Mouse (Mus musculus): ENCODE data around the gene Cd7. TPM values are rescaled to one million over a fixed set of nuclear protein-coding genes. Genes with fewer than 3 reads are reported as not detected.

Cd7 gene
- total RNA-seq, 1 experiment, result 0.27 TPM

DNA sequence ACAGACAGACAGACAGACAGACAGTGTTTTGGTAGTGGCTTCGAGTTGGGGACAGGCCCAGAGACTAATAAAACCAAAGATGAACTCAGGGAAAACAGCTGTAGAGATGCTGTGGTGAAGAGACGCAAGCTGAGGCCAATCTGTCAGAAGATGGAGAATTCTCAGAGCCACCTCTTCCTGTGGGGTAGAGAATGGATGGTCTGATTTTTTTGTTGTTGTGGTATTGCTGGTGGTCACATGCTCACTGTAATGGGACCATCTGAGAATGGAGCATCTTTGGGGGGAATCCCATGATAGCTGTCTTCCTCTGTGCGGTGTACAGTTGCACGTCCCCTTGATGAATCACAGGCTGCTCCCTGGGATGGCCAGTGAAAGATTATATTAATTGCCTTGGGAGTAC lies 3.3 kb upstream of the Cd7 start:
- Histone ChIP-seq H3K4me1 (ENCODE audit: control insufficient read depth in 2 of 2, insufficient read depth in 2 of 2, low read length in 2 of 2, poor library complexity in 1 of 2) (peaks cover 0 to 1% of the 10 kb centered on the region in 2 experiments; a peak in 1 of 4 replicates), H3K36me3 (ENCODE audit: control insufficient read depth, insufficient read depth, low read length, poor library complexity, severe bottlenecking) (no peaks in the 10 kb centered on the region), H3K9ac (ENCODE audit: insufficient read depth, low read depth, low read length, poor library complexity, severe bottlenecking) (no peak overlapping the region), H3K9me3 (ENCODE audit: control insufficient read depth, insufficient read depth, low read depth, low read length) (no peaks in the 10 kb centered on the region), H3K4me3 (ENCODE audit: insufficient read depth in 1 of 2, low read depth in 1 of 2, low read length in 2 of 2, poor library complexity in 1 of 2, severe bottlenecking in 1 of 2) (no peak overlapping the region), H3K27ac (ENCODE audit: insufficient read depth, low read depth, low read length, poor library complexity, severe bottlenecking) (no peak overlapping the region)
- TF ChIP-seq ZNF384 (IDR thresholded peaks at IDR 0.05; ENCODE audit: low read depth, low read length), result no peak
- no peak for TF ChIP-seq HCFC1 (IDR thresholded peaks at IDR 0.05; ENCODE audit: borderline replicate concordance, insufficient read depth, low read length)
- no peak for TF ChIP-seq MAFK (IDR thresholded peaks at IDR 0.05; ENCODE audit: insufficient read depth, low read depth, low read length)
- TF ChIP-seq ZC3H11A (IDR thresholded peaks at IDR 0.05; ENCODE audit: borderline replicate concordance, low read depth, low read length), result no peak
- no peak for TF ChIP-seq CHD2 (IDR thresholded peaks at IDR 0.05; ENCODE audit: low read depth, low read length)
- no peak for DNase-seq (ENCODE audit: low read depth, low spot score)
- in situ Hi-C loops (cut with MboI; ENCODE audit: low sequenced_read_pairs in 2 of 2, unreplicated experiment in 2 of 2), result no loop called here

DNA sequence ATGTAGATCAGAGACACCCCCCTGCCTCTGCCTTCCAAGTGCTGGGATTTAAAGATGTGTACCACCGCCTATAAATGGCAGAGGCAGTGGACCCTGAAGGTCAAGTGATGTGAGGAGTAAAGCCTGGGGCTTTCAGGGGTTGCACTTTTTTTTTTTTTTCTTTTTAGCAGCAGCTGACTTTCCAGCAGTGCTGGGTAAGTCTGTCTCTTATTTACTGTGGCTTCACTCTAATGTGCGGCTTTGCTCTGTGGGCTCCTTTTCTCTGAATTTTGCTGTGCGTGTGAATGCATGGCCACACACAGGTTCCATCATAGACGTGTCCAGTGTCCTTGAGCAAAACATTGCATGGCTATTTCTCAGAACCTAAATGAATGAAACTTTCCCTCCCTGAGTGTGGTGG lies 2.4 kb upstream of the Cd7 start:
- TF ChIP-seq HCFC1 (IDR thresholded peaks at IDR 0.05; ENCODE audit: borderline replicate concordance, insufficient read depth, low read length) (no peak), ZC3H11A (IDR thresholded peaks at IDR 0.05; ENCODE audit: borderline replicate concordance, low read depth, low read length) (no peak), ZNF384 (IDR thresholded peaks at IDR 0.05; ENCODE audit: low read depth, low read length) (no peak), CHD2 (IDR thresholded peaks at IDR 0.05; ENCODE audit: low read depth, low read length) (no peak), MAFK (IDR thresholded peaks at IDR 0.05; ENCODE audit: insufficient read depth, low read depth, low read length) (no peak)
- no peak for DNase-seq (ENCODE audit: low read depth, low spot score)
- H3K4me3 ChIP-seq (ENCODE audit: insufficient read depth in 1 of 2, low read depth in 1 of 2, low read length in 2 of 2, poor library complexity in 1 of 2, severe bottlenecking in 1 of 2), result no peak overlapping the region
- in situ Hi-C loops (cut with MboI; ENCODE audit: low sequenced_read_pairs in 2 of 2, unreplicated experiment in 2 of 2), result no loop called here
- no peaks in the 10 kb centered on the region for H3K36me3 ChIP-seq (ENCODE audit: control insufficient read depth, insufficient read depth, low read length, poor library complexity, severe bottlenecking)
- H3K27ac ChIP-seq (ENCODE audit: insufficient read depth, low read depth, low read length, poor library complexity, severe bottlenecking), result no peak overlapping the region
- H3K9ac ChIP-seq (ENCODE audit: insufficient read depth, low read depth, low read length, poor library complexity, severe bottlenecking), result no peak overlapping the region
- H3K9me3 ChIP-seq (ENCODE audit: control insufficient read depth, insufficient read depth, low read depth, low read length), result no peaks in the 10 kb centered on the region
- H3K4me1 ChIP-seq (ENCODE audit: control insufficient read depth in 2 of 2, insufficient read depth in 2 of 2, low read length in 2 of 2, poor library complexity in 1 of 2), result peaks cover 0 to 1% of the 10 kb centered on the region in 2 experiments; a peak in 1 of 4 replicates

DNA sequence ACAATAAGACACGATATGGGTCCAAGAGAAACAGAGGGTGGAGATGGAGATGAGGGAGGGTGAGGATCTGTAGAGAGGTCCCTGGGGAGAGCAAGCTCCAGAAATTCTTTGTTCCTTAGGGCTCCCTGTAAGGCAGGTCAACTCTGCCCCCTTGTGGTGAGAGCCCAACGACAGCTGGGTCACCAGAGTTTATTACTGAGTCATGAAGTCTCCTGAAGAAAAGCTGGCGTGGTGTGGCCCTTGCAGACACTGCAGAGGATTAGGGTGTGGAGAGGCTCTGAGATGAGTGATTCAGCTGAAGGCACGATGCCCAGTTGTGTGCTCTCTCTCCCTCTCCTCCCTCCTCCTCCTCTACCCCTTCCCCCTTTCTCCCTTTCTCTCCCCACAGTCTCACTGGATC lies 2.0 kb upstream of the Cd7 start:
- DNase-seq (ENCODE audit: low read depth, low spot score), result peak; percentile 83
- Histone ChIP-seq H3K4me1 (ENCODE audit: control insufficient read depth in 2 of 2, insufficient read depth in 2 of 2, low read length in 2 of 2, poor library complexity in 1 of 2) (peaks cover 0 to 1% of the 10 kb centered on the region in 2 experiments; a peak in 1 of 4 replicates), H3K4me3 (ENCODE audit: insufficient read depth in 1 of 2, low read depth in 1 of 2, low read length in 2 of 2, poor library complexity in 1 of 2, severe bottlenecking in 1 of 2) (no peak overlapping the region), H3K36me3 (ENCODE audit: control insufficient read depth, insufficient read depth, low read length, poor library complexity, severe bottlenecking) (no peaks in the 10 kb centered on the region), H3K9ac (ENCODE audit: insufficient read depth, low read depth, low read length, poor library complexity, severe bottlenecking) (no peak overlapping the region), H3K9me3 (ENCODE audit: control insufficient read depth, insufficient read depth, low read depth, low read length) (no peaks in the 10 kb centered on the region), H3K27ac (ENCODE audit: insufficient read depth, low read depth, low read length, poor library complexity, severe bottlenecking) (no peak overlapping the region)
- in situ Hi-C loops (cut with MboI; ENCODE audit: low sequenced_read_pairs in 2 of 2, unreplicated experiment in 2 of 2), result no loop called here
- TF ChIP-seq ZC3H11A (IDR thresholded peaks at IDR 0.05; ENCODE audit: borderline replicate concordance, low read depth, low read length) (0 out of 2 replicates have a peak, but pooled peaks have one; percentile 41), HCFC1 (IDR thresholded peaks at IDR 0.05; ENCODE audit: borderline replicate concordance, insufficient read depth, low read length) (no peak), CHD2 (IDR thresholded peaks at IDR 0.05; ENCODE audit: low read depth, low read length) (no peak), ZNF384 (IDR thresholded peaks at IDR 0.05; ENCODE audit: low read depth, low read length) (no peak), MAFK (IDR thresholded peaks at IDR 0.05; ENCODE audit: insufficient read depth, low read depth, low read length) (peak; percentile 79)

DNA sequence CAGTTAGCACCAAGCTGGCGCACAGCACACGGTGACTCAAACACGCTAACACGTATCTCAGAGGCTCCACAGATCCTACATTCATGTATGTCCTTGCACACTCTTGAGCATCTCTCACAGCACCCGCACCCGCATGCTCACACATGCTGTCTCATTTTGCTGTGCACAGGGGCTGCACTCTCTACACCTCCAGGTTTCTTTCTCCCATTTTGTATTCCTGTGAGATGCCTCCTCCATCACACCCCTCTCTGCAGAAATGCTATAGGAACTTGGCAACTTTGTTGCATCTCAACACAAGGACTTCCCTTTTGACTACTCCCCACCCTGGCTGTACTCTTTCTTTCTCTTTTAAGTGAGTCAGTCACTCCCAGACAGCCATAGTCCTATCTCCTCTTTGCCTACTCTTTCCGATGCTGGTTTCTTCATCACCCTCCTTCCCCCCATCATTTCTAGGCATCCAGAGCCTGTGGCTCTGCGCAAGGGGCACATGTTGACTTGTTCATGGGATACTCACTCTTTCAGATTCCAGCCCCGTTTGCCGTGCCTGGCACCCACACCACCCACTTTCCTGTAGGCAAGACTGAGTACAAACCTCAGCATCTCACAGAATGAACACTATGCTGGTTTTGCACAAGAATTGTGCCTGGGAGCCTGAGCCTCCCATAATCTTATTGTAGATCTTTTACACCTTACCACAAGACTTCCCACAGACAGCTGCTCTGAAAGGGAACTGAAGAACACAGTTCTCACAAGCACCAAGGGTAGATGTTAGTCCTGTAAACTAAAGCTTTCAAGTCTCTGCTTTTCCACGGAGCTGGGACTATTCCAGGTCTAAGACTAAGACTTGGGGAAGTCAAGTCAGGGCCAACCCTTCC lies 615 bp downstream of the Cd7 start:
- Histone ChIP-seq H3K27ac (ENCODE audit: insufficient read depth, low read depth, low read length, poor library complexity, severe bottlenecking) (no peak overlapping the region), H3K9me3 (ENCODE audit: control insufficient read depth, insufficient read depth, low read depth, low read length) (no peaks in the 10 kb centered on the region), H3K4me3 (ENCODE audit: insufficient read depth in 1 of 2, low read depth in 1 of 2, low read length in 2 of 2, poor library complexity in 1 of 2, severe bottlenecking in 1 of 2) (no peak overlapping the region), H3K4me1 (ENCODE audit: control insufficient read depth in 2 of 2, insufficient read depth in 2 of 2, low read length in 2 of 2, poor library complexity in 1 of 2) (peaks cover 0 to 5% of the 10 kb centered on the region in 2 experiments; a peak in 1 of 4 replicates), H3K36me3 (ENCODE audit: control insufficient read depth, insufficient read depth, low read length, poor library complexity, severe bottlenecking) (no peaks in the 10 kb centered on the region), H3K9ac (ENCODE audit: insufficient read depth, low read depth, low read length, poor library complexity, severe bottlenecking) (no peak overlapping the region)
- no peak for DNase-seq (ENCODE audit: low read depth, low spot score)
- in situ Hi-C loops (cut with MboI; ENCODE audit: low sequenced_read_pairs in 2 of 2, unreplicated experiment in 2 of 2), result no loop called here
- TF ChIP-seq ZNF384 (IDR thresholded peaks at IDR 0.05; ENCODE audit: low read depth, low read length) (no peak), MAFK (IDR thresholded peaks at IDR 0.05; ENCODE audit: insufficient read depth, low read depth, low read length) (no peak)

All from ES-E14 (cell line).